Mouse (Mus musculus): Measurements from ENCODE around the gene Slc44a3. TPM values are rescaled to one million over a fixed set of nuclear protein-coding genes. Genes with fewer than 3 reads are reported as not detected.
A peak's percentile ranks its signal among the peaks of the same experiment; 100 is the strongest.

Slc44a3 gene
- polyA plus RNA-seq, 1 experiment, result 0.46 TPM

- no peak for DNase-seq (ENCODE audit: extremely low spot score in 1 of 2, low spot score in 1 of 2)
Observed at GRCm38 (mm10) chr3:121506175-121506574, 26.0 kb downstream of the Slc44a3 start.

GRCm38 (mm10) chr3:121504927-121505487 is 27.2 kb downstream of the Slc44a3 start:
- DNase-seq (ENCODE audit: extremely low spot score in 1 of 2, low spot score in 1 of 2), result no peak

DNA sequence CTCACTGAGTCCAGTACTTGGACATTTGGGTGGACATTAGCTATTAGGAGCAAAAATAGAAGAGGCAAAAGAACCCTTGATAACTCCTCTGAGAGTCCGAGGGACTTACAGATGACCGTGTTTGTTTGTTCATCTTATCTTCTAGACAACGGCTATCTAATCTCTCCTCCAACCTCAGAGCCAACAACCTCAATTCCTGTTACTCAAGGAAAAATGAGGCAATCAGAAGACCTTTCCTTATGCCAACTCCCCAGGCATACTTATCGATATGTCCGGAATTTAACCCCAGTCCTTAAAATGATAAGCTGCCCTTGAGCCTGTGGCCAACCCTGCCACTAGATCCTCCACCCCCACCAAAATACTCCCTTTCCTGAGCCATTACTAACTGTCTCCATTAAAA is 31.5 kb downstream of the Slc44a3 start:
- no peak for DNase-seq (ENCODE audit: extremely low spot score in 1 of 2, low spot score in 1 of 2)

GRCm38 (mm10) chr3:121500225-121500624 is 32.0 kb downstream of the Slc44a3 start:
- DNase-seq (ENCODE audit: extremely low spot score in 1 of 2, low spot score in 1 of 2), result peak; percentile 21 to 79

GRCm38 (mm10) chr3:121493997-121494421 is 38.2 kb downstream of the Slc44a3 start:
- no peak for DNase-seq (ENCODE audit: extremely low spot score in 1 of 2, low spot score in 1 of 2)

- no peak for DNase-seq (ENCODE audit: extremely low spot score in 1 of 2, low spot score in 1 of 2)
Observed at GRCm38 (mm10) chr3:121492026-121492425, 40.2 kb downstream of the Slc44a3 start.

DNA sequence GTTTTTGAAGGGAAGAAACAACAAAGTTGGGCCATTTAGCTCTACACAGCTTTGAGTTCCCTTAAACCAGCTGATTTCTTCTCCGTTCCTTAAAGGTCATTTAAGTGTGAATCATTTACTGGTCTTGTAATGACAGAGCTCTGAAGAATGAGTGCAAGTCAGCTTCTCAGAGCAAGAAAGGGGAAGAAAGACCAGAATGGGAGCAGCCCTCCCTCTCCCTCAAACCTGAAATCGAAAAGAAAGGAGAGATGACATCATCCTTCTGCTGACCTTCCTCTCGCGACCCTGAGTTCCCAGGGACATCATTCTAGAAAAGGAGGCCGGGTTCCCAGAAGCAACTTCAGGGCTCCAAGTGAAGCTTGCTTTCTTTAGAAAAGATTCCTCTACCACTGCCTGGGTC is 41.3 kb downstream of the Slc44a3 start:
- no peak for DNase-seq (ENCODE audit: extremely low spot score in 1 of 2, low spot score in 1 of 2)

GRCm38 (mm10) chr3:121489462-121490118 is 42.6 kb downstream of the Slc44a3 start:
- peak; percentile 18 to 60 for DNase-seq (ENCODE audit: extremely low spot score in 1 of 2, low spot score in 1 of 2)

DNA sequence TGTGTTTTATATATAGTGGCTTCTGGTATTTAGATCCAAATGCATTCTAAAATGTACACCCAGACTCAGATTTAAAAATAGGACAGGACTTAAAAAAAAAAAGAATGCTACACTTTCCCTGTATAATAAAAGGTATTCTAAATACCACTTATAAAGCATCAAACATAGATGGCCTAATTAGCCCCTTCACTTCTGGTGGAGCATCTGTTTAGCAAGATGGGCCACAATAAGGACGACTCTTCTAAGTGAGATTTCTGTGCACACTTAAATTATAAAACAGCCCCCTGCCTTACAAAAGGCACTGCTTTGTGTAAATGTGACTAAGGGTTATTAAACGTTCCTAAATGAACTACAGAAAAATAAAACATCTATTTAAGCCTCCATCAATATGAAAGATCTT is 47.0 kb downstream of the Slc44a3 start:
- DNase-seq (ENCODE audit: extremely low spot score in 1 of 2, low spot score in 1 of 2), result no peak

GRCm38 (mm10) chr3:121483266-121484161 is 48.7 kb downstream of the Slc44a3 start:
- DNase-seq (ENCODE audit: extremely low spot score in 1 of 2, low spot score in 1 of 2), result peak in 1 of 2 experiments; percentile 60

- DNase-seq (ENCODE audit: extremely low spot score in 1 of 2, low spot score in 1 of 2), result peak in 1 of 2 experiments; percentile 27
Observed at GRCm38 (mm10) chr3:121481564-121481963, 50.6 kb downstream of the Slc44a3 start.

DNA sequence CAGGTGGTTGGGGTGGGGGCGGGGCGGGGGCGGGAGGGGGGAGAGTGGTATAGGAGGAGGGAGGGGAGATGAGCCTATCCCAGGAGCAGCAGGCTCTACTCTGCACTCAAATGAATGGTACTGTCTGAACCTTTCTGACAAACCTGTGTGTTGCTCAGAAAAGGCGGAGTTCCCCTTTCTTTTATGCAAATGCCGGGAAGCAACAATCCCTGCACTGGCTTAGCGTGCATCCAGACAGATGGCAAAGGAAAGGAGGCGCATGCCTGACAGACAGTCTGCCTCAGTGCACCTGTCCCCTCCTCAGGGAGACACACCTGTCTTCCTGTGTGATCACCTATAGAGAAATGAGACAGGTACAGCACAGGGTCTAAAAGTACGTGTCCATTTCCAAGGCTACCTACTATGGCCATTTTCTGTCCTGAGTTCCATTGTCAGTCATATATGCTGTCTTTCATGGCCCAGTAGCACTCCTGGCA is 51.2 kb downstream of the Slc44a3 start:
- no peak for DNase-seq (ENCODE audit: extremely low spot score in 1 of 2, low spot score in 1 of 2)

DNA sequence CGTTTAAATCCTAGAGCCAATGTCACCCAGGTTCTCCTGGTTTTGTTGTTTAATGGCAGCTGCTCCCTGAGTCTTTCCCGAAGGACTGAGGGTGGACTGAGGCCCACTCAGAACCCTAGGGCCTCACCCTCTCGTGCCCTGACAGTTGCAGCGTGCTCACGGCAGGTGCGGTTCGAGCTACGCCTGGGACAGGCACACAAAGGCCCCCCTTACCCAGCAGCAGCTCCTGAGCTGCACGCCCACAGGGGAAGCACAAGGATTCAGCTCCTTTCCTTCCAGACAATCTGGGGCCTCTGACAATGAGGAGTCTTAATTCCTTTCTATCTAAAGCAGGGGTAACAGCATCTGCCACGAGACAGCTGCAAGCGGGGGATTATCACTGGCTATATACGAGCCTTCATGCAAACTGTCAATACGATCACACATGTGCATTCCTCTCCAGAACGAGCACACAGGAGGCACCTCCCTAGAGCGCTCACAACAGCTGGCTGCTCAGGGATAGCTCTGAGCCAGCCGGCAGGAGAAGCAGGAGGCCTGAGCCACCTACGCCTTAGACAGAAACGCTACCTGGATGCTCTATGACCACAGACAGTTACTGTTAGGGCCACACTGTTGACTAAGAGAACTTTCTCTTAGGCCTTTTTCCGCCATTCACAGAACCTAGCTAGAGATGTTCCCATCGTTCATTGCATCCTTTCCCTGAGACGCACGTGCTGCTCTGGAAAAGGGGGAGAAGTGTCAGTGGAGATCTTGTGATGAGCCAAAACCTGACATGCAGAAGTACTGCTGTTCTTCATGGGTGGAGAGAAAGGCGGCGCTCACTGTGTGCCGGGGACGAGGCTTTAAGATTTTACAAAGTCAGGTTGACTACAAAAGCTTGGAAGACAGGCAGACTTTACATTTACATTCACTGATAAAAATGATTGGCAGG is 51.9 kb downstream of the Slc44a3 start:
- DNase-seq (ENCODE audit: extremely low spot score in 1 of 2, low spot score in 1 of 2), result peak in 1 of 2 experiments; percentile 15

GRCm38 (mm10) chr3:121474738-121475137 is 57.5 kb downstream of the Slc44a3 start:
- no peak for DNase-seq (ENCODE audit: extremely low spot score in 1 of 2, low spot score in 1 of 2)

GRCm38 (mm10) chr3:121471703-121472102 is 60.5 kb downstream of the Slc44a3 start:
- DNase-seq (ENCODE audit: extremely low spot score in 1 of 2, low spot score in 1 of 2), result no peak

DNA sequence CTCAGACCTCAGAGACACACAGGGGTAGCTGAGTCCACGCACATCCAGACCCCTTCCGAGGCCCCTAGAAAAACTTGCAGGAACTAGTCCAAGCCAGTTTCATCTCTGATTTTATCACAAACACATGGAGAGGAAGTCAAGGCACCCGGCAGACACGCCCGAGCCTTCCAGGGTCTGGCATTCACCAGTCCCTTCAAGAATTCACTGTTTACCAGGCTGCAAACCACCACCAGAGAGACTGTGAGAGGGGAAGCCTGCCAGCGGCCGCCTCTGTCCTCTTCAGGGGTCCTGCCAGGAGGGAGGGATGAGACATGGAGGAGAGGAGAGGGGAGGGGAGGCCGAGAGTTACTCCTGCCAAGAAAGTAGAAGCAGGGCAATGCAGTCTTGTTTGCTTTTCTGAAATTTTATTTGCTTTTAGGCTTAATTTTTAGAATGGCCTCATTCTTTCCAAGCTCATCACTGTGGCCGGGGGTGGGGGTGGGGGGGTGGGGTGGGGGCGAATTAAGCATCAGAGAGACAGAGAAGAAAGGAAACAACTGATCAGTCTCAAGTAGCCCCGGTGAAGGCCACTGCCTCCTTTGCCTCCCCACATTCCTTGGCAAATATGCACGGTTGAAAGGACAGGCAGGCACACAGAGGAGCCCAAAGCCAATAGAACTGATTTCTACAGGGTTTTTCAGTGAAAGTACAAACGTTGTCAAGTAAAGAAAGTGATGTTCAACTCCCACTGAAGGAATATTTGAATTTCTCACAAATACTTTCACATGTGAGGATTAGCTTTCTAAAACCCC is 62.8 kb downstream of the Slc44a3 start:
- DNase-seq (ENCODE audit: extremely low spot score in 1 of 2, low spot score in 1 of 2), result no peak

DNA sequence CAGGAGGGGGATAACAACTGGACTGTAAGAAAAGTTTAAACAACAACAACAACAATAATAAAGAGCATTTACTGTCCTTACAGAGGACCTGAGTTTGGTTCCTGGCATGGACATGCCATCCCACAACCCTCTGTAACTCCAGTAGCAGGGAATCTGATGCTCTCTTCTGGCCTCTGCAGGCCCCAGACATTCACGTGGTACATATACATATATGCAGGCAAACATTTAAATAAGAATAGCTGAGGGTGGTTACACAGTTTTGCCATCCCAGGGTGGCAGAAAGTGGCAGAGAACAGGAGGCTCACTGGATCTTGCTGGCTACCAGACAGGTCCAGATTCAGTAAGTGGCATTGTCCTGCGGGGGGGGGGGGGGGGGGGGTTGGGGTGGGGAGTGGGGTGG is 64.1 kb downstream of the Slc44a3 start:
- no peak for DNase-seq (ENCODE audit: extremely low spot score in 1 of 2, low spot score in 1 of 2)

DNA sequence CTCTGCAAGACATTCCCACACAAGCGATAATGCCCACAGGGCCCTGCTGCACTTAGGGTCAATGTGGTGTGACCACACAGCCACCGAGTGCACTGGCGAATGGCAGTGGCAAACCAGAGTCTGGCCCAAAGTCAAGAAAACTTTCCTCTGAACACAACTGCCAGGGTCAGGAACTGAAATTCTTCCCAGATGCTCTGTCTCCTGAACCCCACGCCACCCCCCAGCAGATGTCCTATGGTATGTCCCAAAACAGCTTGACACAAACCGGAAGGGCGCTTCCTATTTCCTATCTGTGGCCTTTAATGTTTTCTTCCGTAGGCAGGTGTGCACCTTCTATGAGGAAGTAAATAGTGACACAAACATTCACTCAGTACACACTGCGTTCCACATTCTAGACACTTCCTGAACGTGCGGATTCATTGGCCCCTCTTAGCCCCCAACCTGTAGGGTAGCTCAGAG is 65.1 kb downstream of the Slc44a3 start:
- DNase-seq (ENCODE audit: extremely low spot score in 1 of 2, low spot score in 1 of 2), result no peak

DNA sequence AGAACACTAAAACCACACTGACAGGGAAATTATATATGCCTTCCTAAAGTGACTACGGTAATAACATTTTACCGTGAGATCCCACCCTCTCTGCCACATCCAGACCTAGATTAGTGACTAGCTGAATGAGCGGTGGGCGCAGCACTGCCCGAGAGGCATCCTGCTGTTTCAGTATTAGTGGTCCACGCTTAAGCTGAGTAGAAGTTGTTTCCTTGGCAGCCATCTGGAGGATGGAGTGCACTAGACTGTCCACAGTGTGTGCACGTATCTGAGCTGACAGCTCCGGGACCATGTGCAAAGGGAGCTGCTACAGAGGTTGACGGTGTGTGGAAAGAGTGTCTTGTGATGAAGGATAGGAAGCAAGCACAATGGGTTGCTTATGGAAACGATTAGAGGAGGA is 66.4 kb downstream of the Slc44a3 start:
- no peak for DNase-seq (ENCODE audit: extremely low spot score in 1 of 2, low spot score in 1 of 2)
